Mouse (Mus musculus) testis, adult 2 months (tissue): Measurements from ENCODE around the gene Rpl18a.

Experiments
- CTCF ChIP-seq: fragments of 200-500 bp; IDR thresholded peaks from 2 replicates; pipeline ENCODE4 v1.5.1; 2012; ENCODE audit warnings: low read depth, mild to moderate bottlenecking, inconsistent platforms, low read length, moderate library complexity; ENCODE audit not compliant: control insufficient read depth, insufficient read depth, insufficient replicate concordance
- POLR2A ChIP-seq: fragments of 200-500 bp; IDR thresholded peaks from 2 replicates; pipeline ENCODE4 v1.6.1; 2012; ENCODE audit warnings: low read depth, mild to moderate bottlenecking, inconsistent platforms, low read length, moderate library complexity; ENCODE audit not compliant: control insufficient read depth

DNA sequence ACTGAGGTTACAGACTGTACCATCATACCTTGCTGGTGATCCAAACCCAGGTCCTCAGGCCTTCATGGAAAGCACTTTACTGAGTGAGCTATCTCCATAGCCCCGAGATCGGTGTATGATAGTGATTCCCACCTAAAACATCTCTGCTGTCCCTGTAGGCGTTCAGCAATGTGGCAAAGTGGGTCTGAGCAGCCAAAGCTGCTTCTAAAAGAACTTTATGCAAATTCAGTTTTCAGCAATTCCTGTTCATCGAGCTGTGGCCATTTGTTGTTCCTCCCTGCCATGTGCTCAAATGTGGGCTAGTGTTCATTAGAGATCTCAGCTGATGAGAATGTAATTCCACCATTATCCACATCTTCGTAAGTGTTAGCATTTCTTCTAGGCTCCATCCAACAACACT is 29.2 kb upstream of the Rpl18a start:
- no peak for TF ChIP-seq CTCF
- no peak for TF ChIP-seq POLR2A
